In genomic region chr7:109518036-109518681, GRCm38 (mm10) we compare ENCODE assay signal across 8 mouse cellular contexts. TPM values are rescaled to one million over a fixed set of nuclear protein-coding genes. Genes with fewer than 3 reads are reported as not detected.
DNase-seq lines count a peak whose midpoint lies in the region; ATAC-seq and TF ChIP-seq lines count a peak whose summit lies in the region.

No protein-coding gene starts in this region.

- intact Hi-C loops in heart, adult 2 months (cut with DNase I), result no loop called here
- intact Hi-C loops in heart, postnatal 25 days (cut with DNase I), result loop anchor here (2.0 to 5.0 kb wide), 2 partner anchors 49 to 76 kb away; no protein-coding TSS in a partner anchor

- H3K4me2 ChIP-seq in embryonic facial prominence, embryonic 13.5 days, result peak overlapping the region; percentile 66
- peak overlapping the region; percentile 94 for H3K4me2 ChIP-seq in neural tube, embryonic 12.5 days (replicated peaks)

- TF ChIP-seq EP300 in heart, adult 2 months (IDR thresholded peaks at IDR 0.05; ENCODE audit: insufficient read depth, low read depth, low read length), result no peak

- ATAC-seq in embryonic facial prominence, embryonic 13.5 days (ENCODE audit: insufficient number of reproducible peaks, insufficient read depth, low FRiP score, low TSS enrichment, low read depth), result no peak
- no peak for ATAC-seq in neural tube, embryonic 12.5 days (ENCODE audit: low FRiP score, low read depth)
- no peak for ATAC-seq in granulocyte monocyte progenitor cell, adult 5-6 weeks (replicated peaks; ENCODE audit: poor library complexity, severe bottlenecking)

- 11% methylated on average over 10 of the region's 10 CpGs for WGBS in heart, adult 2 months
- WGBS in embryonic facial prominence, embryonic 13.5 days, result 16% methylated on average over 10 of the region's 10 CpGs
- WGBS in limb, embryonic 10.5 days, result 28% methylated on average over 10 of the region's 10 CpGs
- WGBS in neural tube, embryonic 12.5 days, result 17% methylated on average over 10 of the region's 10 CpGs

- TF ChIP-seq CTCF in heart, adult 2 months (IDR thresholded peaks at IDR 0.05), result no peak

- no peaks in the 10 kb centered on the region; the same call in 1 of the 2 replicates for H3K79me2 ChIP-seq in heart, adult 2 months (replicated peaks; ENCODE audit: control insufficient read depth, insufficient read depth, low read length)

- H3K9ac ChIP-seq in heart, adult 2 months (ENCODE audit: low read depth, low read length), result peak overlapping the region; percentile 76
- H3K9ac ChIP-seq in embryonic facial prominence, embryonic 13.5 days, result peak overlapping the region; percentile 100
- H3K9ac ChIP-seq in neural tube, embryonic 12.5 days, result peak overlapping the region; percentile 94

- H3K4me1 ChIP-seq in heart, adult 2 months (ENCODE audit: control insufficient read depth, insufficient read depth, low read length), result peaks cover 9% of the 10 kb centered on the region
- peaks cover 32% of the 10 kb centered on the region for H3K4me1 ChIP-seq in embryonic facial prominence, embryonic 13.5 days
- H3K4me1 ChIP-seq in limb, embryonic 10.5 days, result peaks cover 24% of the 10 kb centered on the region
- H3K4me1 ChIP-seq in neural tube, embryonic 12.5 days, result peaks cover 23% of the 10 kb centered on the region

- peak overlapping the region; percentile 93 for H3K27ac ChIP-seq in heart, adult 2 months
- H3K27ac ChIP-seq in embryonic facial prominence, embryonic 13.5 days, result peak overlapping the region; percentile 98
- peak overlapping the region; percentile 98 for H3K27ac ChIP-seq in limb, embryonic 10.5 days
- H3K27ac ChIP-seq in neural tube, embryonic 12.5 days, result peak overlapping the region; percentile 89

- DNase-seq in heart, adult 2 months, result no peak
- DNase-seq in heart, postnatal 25 days (ENCODE audit: low spot score), result no peak
- peak; percentile 60 for DNase-seq in A20 (ENCODE audit: low read depth, low spot score)
- DNase-seq in limb, embryonic 10.5 days (ENCODE audit: low spot score), result no peak
- DNase-seq in cerebellum, adult 9-11 months, result no peak

- H3K27me3 ChIP-seq in heart, adult 2 months (ENCODE audit: control insufficient read depth, insufficient read depth, low read length), result no peaks in the 10 kb centered on the region
- H3K27me3 ChIP-seq in embryonic facial prominence, embryonic 13.5 days, result no peaks in the 10 kb centered on the region
- no peaks in the 10 kb centered on the region for H3K27me3 ChIP-seq in limb, embryonic 10.5 days (ENCODE audit: low read depth, poor library complexity, severe bottlenecking)
- no peaks in the 10 kb centered on the region for H3K27me3 ChIP-seq in neural tube, embryonic 12.5 days (replicated peaks)

- H3K4me3 ChIP-seq in heart, adult 2 months, result peak overlapping the region; percentile 66
- H3K4me3 ChIP-seq in embryonic facial prominence, embryonic 13.5 days, result peak overlapping the region; percentile 94
- H3K4me3 ChIP-seq in limb, embryonic 10.5 days, result peak overlapping the region; percentile 98
- H3K4me3 ChIP-seq in neural tube, embryonic 12.5 days, result peak overlapping the region; percentile 86

- peaks cover 25% of the 10 kb centered on the region for H3K36me3 ChIP-seq in heart, adult 2 months (ENCODE audit: control insufficient read depth, insufficient read depth, low read length)
- H3K36me3 ChIP-seq in embryonic facial prominence, embryonic 13.5 days, result peaks cover 31% of the 10 kb centered on the region
- H3K36me3 ChIP-seq in limb, embryonic 10.5 days, result peaks cover 34% of the 10 kb centered on the region
- H3K36me3 ChIP-seq in neural tube, embryonic 12.5 days, result peaks cover 23% of the 10 kb centered on the region

- TF ChIP-seq POLR2A in heart, adult 2 months (IDR thresholded peaks at IDR 0.05; ENCODE audit: insufficient read depth, low read depth, low read length), result no peak

- H3K9me3 ChIP-seq in embryonic facial prominence, embryonic 13.5 days, result no peaks in the 10 kb centered on the region
- H3K9me3 ChIP-seq in limb, embryonic 10.5 days (replicated peaks), result no peaks in the 10 kb centered on the region
- no peaks in the 10 kb centered on the region for H3K9me3 ChIP-seq in neural tube, embryonic 12.5 days

RNA-seq across cellular contexts. Expression of gene Rpl27a, which starts 0.8 kb away (rescaled TPM):
- 100 to 1,000 TPM; 102 to 105 TPM for total RNA-seq in heart, adult 2 months (2021)
- 136 and 167 TPM in 2 replicates for polyA plus RNA-seq in heart, adult 2 months (2012; rRNA removed)
- 100 to 1,000 TPM in 1 of 2 experiments, 10 to 100 TPM in 1; 95.9 to 104 TPM for total RNA-seq in heart, postnatal 25 days (2021)
- polyA plus RNA-seq in embryonic facial prominence, embryonic 13.5 days (2015; fragmentation: Nextera tagmentation; extraction: Ambion mirVana), result 154 and 159 TPM in 2 replicates
- polyA plus RNA-seq in limb, embryonic 10.5 days (2016; fragmentation: Nextera tagmentation; extraction: Ambion mirVana), result 130 and 159 TPM in 2 replicates
- polyA plus RNA-seq in neural tube, embryonic 12.5 days (2016; fragmentation: Nextera tagmentation; extraction: Ambion mirVana), result 88.0 and 90.4 TPM in 2 replicates
- 686 and 801 TPM in 2 replicates for total RNA-seq in granulocyte monocyte progenitor cell, adult 5-6 weeks (2014; fragmentation: Nextera tagmentation)
- 939 and 1,342 TPM in 2 replicates for total RNA-seq in granulocyte monocyte progenitor cell, adult 5-6 weeks (2017)

RNA-seq across cellular contexts. Expression of gene Trim66, which starts 10.2 kb away (rescaled TPM):
- total RNA-seq in heart, adult 2 months (2021), result under 1 TPM in 1 of 2 experiments, not detected in 1; 0.21 TPM
- polyA plus RNA-seq in heart, adult 2 months (2012; rRNA removed), result 0.14 and 0.15 TPM in 2 replicates
- under 1 TPM; 0.05 to 0.06 TPM for total RNA-seq in heart, postnatal 25 days (2021)
- polyA plus RNA-seq in embryonic facial prominence, embryonic 13.5 days (2015; fragmentation: Nextera tagmentation; extraction: Ambion mirVana), result 1.3 and 2.4 TPM in 2 replicates
- polyA plus RNA-seq in limb, embryonic 10.5 days (2016; fragmentation: Nextera tagmentation; extraction: Ambion mirVana), result 0.03 and 0.05 TPM in 2 replicates
- polyA plus RNA-seq in neural tube, embryonic 12.5 days (2016; fragmentation: Nextera tagmentation; extraction: Ambion mirVana), result 0.05 and 0.14 TPM in 2 replicates
- 0.11 TPM in 1 of 2 replicates, not detected in the other for total RNA-seq in granulocyte monocyte progenitor cell, adult 5-6 weeks (2014; fragmentation: Nextera tagmentation)
- 0.09 TPM in 1 of 2 replicates, not detected in the other for total RNA-seq in granulocyte monocyte progenitor cell, adult 5-6 weeks (2017)
